Mouse (Mus musculus): ENCODE measurements around the gene Kcnn3. TPM values are rescaled to one million over a fixed set of nuclear protein-coding genes. Genes with fewer than 3 reads are reported as not detected.

Kcnn3 gene
- not detected in 2 replicates for polyA plus RNA-seq (2011; ENCODE audit: insufficient read depth, insufficient read length, low replicate concordance, missing spikeins)

DNA sequence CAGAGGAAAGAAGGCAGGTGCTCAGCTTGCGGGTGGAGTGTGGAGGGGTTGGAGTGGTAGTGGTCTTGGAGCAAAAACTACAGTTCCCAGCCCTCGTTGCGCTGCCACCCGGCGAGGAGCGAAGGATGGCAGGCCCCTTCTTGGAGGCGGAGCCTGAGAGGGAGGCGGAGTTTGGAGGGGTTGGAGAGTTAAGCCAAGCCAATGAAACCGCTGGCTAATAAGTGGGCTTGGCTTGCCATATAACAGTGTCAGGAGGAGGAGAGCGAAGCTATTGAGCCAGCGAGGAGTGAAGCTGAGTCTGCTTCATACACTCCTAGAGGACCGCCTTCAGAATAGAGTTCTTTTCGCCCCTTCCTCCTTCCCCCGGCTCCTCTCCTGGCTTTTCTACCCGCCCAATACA is at the start of gene Kcnn3:
Kcnn3 (plus strand) TSS at position 271 of the 400 bp plus-strand sequence.
- H3K4me1 ChIP-seq (ENCODE audit: control insufficient read depth, insufficient read depth, low read length) = no peaks in the 10 kb centered on the region; the same call in 1 of the 2 replicates
- H3K27ac ChIP-seq (ENCODE audit: control insufficient read depth, insufficient read depth, low read depth, low read length, poor library complexity) = no peak within 1 kb of the TSS
- H3K4me3 ChIP-seq (replicated peaks; ENCODE audit: control insufficient read depth, low read depth, low read length) = no peak within 1 kb of the TSS
- TF ChIP-seq CTCF (IDR thresholded peaks at IDR 0.05; ENCODE audit: control insufficient read depth, insufficient read depth, low read length) = no peak
- TF ChIP-seq POLR2A (IDR thresholded peaks at IDR 0.05; ENCODE audit: borderline replicate concordance, control insufficient read depth, low read depth, low read length) = no peak
- WGBS = 2% methylated on average over 15 of the region's 15 CpGs

DNA sequence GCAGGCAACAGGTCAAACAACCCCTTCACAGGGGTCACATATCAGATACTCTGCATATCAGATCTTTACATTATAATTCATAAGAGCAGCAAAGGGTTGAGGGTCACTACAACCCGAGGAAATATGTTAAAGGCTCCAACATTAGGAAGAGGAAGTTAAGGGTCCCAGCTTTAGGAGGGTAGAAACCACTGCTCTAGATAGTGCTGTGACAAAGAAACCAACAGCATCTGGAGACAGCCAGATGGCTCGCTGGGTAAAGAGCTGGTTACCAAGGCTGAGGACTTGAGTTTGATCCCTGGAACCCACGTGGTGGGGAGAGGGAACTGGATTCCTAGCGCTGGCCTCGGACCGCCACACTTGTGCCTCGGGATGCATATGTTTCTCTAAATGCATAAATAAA is 47.7 kb upstream of the Kcnn3 start:
- TF ChIP-seq CTCF (IDR thresholded peaks at IDR 0.05; ENCODE audit: control insufficient read depth, insufficient read depth, low read length) (no peak), POLR2A (IDR thresholded peaks at IDR 0.05; ENCODE audit: borderline replicate concordance, control insufficient read depth, low read depth, low read length) (no peak)
- Histone ChIP-seq H3K4me1 (ENCODE audit: control insufficient read depth, insufficient read depth, low read length) (no peaks in the 10 kb centered on the region), H3K4me3 (replicated peaks; ENCODE audit: control insufficient read depth, low read depth, low read length) (no peak overlapping the region), H3K27ac (ENCODE audit: control insufficient read depth, insufficient read depth, low read depth, low read length, poor library complexity) (no peak overlapping the region)
- 38% methylated on average over 7 of the region's 7 CpGs for WGBS

DNA sequence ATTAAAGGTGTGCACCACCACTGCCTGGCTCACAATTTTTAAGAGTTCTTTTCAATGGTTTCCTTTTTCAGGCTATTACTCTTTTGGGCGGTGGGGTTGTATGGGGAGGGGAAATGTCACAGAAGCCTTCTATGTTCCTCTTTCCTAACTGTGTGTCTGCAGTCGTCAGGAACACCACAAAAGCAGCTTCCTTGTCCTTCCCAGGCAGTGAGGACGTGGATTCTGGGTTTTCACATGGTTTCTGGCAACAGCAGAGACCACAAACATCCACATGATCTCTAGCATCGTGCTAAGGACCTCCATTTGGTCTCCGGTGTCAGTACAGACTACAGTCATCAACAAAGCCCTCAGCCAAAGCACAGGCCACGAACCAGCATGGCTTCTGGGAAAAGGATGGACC is 46.1 kb upstream of the Kcnn3 start:
- Histone ChIP-seq H3K4me3 (replicated peaks; ENCODE audit: control insufficient read depth, low read depth, low read length) (no peak overlapping the region), H3K27ac (ENCODE audit: control insufficient read depth, insufficient read depth, low read depth, low read length, poor library complexity) (no peak overlapping the region), H3K4me1 (ENCODE audit: control insufficient read depth, insufficient read depth, low read length) (no peaks in the 10 kb centered on the region)
- TF ChIP-seq POLR2A (IDR thresholded peaks at IDR 0.05; ENCODE audit: borderline replicate concordance, control insufficient read depth, low read depth, low read length) = no peak
- TF ChIP-seq CTCF (IDR thresholded peaks at IDR 0.05; ENCODE audit: control insufficient read depth, insufficient read depth, low read length) = no peak
- 15% methylated on average over 6 of the region's 6 CpGs for WGBS

DNA sequence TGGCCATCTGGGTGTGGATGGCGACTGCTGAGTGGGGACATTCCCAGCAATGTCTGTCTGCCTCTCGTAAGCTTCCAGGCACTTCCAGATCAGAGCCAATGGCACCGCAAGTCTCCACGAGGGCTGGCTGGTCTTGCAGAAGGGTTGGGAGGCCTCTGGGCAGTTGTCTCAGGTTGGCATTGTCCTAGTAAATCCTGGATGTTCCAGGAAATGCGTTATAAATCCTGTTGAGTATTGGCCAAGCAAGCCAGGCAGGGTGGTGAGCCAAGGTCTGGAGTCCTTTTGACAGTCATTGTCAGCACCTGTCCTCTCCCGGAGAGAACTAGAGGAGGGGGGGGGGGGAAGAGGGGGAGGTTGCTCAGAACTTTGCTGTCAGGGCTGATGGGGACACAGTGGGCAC is 40.9 kb upstream of the Kcnn3 start:
- H3K4me1 ChIP-seq (ENCODE audit: control insufficient read depth, insufficient read depth, low read length) = no peaks in the 10 kb centered on the region
- TF ChIP-seq POLR2A (IDR thresholded peaks at IDR 0.05; ENCODE audit: borderline replicate concordance, control insufficient read depth, low read depth, low read length) (no peak), CTCF (IDR thresholded peaks at IDR 0.05; ENCODE audit: control insufficient read depth, insufficient read depth, low read length) (no peak)
- H3K4me3 ChIP-seq (replicated peaks; ENCODE audit: control insufficient read depth, low read depth, low read length) = no peak overlapping the region
- no peak overlapping the region for H3K27ac ChIP-seq (ENCODE audit: control insufficient read depth, insufficient read depth, low read depth, low read length, poor library complexity)
- WGBS = 74% methylated on average over 6 of the region's 6 CpGs

DNA sequence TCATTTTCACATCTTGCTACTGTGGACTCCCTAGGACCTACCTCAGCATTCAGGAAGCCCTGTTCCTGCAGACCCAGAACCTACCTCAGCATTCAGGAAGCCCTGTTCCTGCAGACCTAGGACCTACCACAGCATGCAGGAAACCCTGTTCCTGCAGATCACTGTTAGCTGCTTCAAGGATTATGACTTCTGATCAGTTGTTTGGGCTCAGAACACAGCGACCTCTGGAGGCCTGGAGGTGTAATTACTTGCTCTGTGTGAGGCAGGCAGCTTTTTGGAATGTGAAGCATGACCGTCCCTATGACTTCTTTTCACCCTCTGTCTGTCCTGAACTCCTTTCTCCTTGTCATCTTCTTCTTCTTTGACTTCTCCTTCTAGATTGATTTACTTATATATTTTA is 38.5 kb upstream of the Kcnn3 start:
- Histone ChIP-seq H3K4me3 (replicated peaks; ENCODE audit: control insufficient read depth, low read depth, low read length) (no peak overlapping the region), H3K27ac (ENCODE audit: control insufficient read depth, insufficient read depth, low read depth, low read length, poor library complexity) (no peak overlapping the region), H3K4me1 (ENCODE audit: control insufficient read depth, insufficient read depth, low read length) (no peaks in the 10 kb centered on the region)
- peak; percentile 61 for TF ChIP-seq CTCF (IDR thresholded peaks at IDR 0.05; ENCODE audit: control insufficient read depth, insufficient read depth, low read length)
- no peak for TF ChIP-seq POLR2A (IDR thresholded peaks at IDR 0.05; ENCODE audit: borderline replicate concordance, control insufficient read depth, low read depth, low read length)
- WGBS = 42% methylated on average over 2 of the region's 2 CpGs

DNA sequence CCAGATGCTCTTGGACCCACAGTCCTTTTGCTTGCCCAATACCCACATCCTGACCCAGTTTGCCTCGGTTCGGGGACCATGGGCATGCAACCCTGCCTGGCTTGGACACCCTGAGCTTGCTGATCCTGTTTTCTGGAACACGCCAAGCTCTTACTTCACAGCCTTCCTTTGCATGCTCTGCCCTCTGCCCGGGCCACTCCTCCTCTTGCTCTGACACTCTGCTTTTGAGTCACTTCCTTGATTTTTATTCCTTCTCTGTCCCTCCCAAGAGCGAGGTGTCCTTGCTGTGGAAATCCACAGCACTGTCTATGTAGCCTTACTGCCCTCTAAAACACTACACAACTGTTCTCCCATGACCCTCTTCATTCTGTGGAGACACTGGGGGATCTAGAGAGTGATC is 37.7 kb upstream of the Kcnn3 start:
- Histone ChIP-seq H3K4me1 (ENCODE audit: control insufficient read depth, insufficient read depth, low read length) (no peaks in the 10 kb centered on the region), H3K4me3 (replicated peaks; ENCODE audit: control insufficient read depth, low read depth, low read length) (no peak overlapping the region), H3K27ac (ENCODE audit: control insufficient read depth, insufficient read depth, low read depth, low read length, poor library complexity) (no peak overlapping the region)
- no peak for TF ChIP-seq CTCF (IDR thresholded peaks at IDR 0.05; ENCODE audit: control insufficient read depth, insufficient read depth, low read length)
- TF ChIP-seq POLR2A (IDR thresholded peaks at IDR 0.05; ENCODE audit: borderline replicate concordance, control insufficient read depth, low read depth, low read length) = no peak
- 43% methylated on average over 5 of the region's 5 CpGs for WGBS

DNA sequence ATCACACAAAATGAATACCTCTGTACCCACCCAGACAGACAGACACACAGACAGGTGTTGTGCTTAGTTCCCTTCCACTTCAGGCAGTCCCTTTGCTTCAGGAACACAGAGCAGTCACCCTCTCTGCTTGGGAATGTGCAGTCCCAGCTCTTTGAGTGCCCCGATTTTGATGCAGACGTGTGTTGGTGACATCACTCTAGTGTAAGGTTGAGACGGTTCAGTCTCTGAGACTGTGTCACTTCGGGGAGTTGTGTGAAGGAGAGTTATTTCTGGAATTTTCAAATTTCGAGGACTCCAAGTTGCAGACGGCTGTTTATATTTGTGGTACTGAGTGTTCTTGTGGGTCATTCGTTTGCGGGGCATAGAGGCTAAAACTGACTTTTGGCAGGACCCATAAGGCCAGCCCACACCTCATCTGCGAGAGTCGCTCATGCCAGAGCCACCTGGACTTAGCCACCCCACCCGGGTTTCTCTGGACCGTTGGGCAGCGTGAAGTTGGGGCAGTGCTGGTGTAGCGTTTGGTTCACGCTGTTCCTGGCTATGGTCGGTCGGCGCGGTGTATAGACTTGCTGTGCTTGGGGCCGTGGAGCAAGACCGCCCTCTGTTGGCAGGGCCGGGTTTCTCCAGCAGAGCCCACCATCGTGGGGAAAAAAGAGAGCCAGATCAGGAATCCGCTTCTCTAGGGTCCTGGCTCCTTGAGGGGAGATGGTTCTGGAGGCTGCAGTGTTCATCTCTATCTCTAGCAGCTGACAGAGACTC is 35.0 kb upstream of the Kcnn3 start:
- 17% methylated on average over 24 of the region's 24 CpGs for WGBS
- TF ChIP-seq CTCF (IDR thresholded peaks at IDR 0.05; ENCODE audit: control insufficient read depth, insufficient read depth, low read length) = peak; percentile 97
- no peak for TF ChIP-seq POLR2A (IDR thresholded peaks at IDR 0.05; ENCODE audit: borderline replicate concordance, control insufficient read depth, low read depth, low read length)

DNA sequence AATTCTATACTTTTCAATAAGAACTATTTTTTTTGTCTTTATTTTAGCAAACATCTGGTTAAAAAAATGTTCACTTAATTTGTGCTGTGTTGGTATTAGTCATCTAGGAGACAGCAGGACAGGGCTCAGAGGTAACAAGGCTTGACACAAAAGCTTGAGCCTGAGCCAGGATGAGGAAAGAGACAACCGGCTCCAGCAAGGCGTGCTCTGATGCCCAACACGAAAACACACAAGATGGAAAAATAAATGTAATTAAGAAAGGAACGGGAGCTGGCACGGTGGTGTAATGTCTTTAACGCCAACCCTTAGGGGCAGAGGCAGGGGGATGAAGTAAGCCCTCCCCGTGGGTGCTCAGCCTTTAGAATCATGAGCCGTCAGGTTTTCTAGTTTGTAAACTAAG is 33.9 kb upstream of the Kcnn3 start:
- no peaks in the 10 kb centered on the region for H3K4me1 ChIP-seq (ENCODE audit: control insufficient read depth, insufficient read depth, low read length)
- TF ChIP-seq CTCF (IDR thresholded peaks at IDR 0.05; ENCODE audit: control insufficient read depth, insufficient read depth, low read length) (no peak), POLR2A (IDR thresholded peaks at IDR 0.05; ENCODE audit: borderline replicate concordance, control insufficient read depth, low read depth, low read length) (no peak)
- 76% methylated on average over 8 of the region's 8 CpGs for WGBS
- no peak overlapping the region for H3K4me3 ChIP-seq (replicated peaks; ENCODE audit: control insufficient read depth, low read depth, low read length)
- no peak overlapping the region for H3K27ac ChIP-seq (ENCODE audit: control insufficient read depth, insufficient read depth, low read depth, low read length, poor library complexity)

More for the DNA sequence above, 35.0 kb upstream of the Kcnn3 start:
- Histone ChIP-seq H3K4me1 (ENCODE audit: control insufficient read depth, insufficient read depth, low read length) (no peaks in the 10 kb centered on the region), H3K4me3 (replicated peaks; ENCODE audit: control insufficient read depth, low read depth, low read length) (no peak overlapping the region), H3K27ac (ENCODE audit: control insufficient read depth, insufficient read depth, low read depth, low read length, poor library complexity) (no peak overlapping the region)
